Mouse (Mus musculus) testis, adult 2 months (tissue): ENCODE results near the gene Atrnl1. TPM values are rescaled to one million over a fixed set of nuclear protein-coding genes. Genes with fewer than 3 reads are reported as not detected.

Source experiments
- H3K27ac ChIP-seq: fragments of 200-500 bp; 2 replicates; pipeline ENCODE4 v1.5.1; 2012; ENCODE audit warnings: low read depth, low read length; ENCODE audit not compliant: control insufficient read depth, insufficient read depth
- H3K27me3 ChIP-seq: fragments of 200-500 bp; 2 replicates; pipeline ENCODE4 v1.6.1; 2012; ENCODE audit warnings: mild to moderate bottlenecking, low read length, moderate library complexity; ENCODE audit not compliant: control insufficient read depth, insufficient read depth
- H3K36me3 ChIP-seq: fragments of 200-500 bp; 2 replicates; pipeline ENCODE4 v1.6.1; 2012; ENCODE audit warnings: mild to moderate bottlenecking, low read length; ENCODE audit not compliant: control insufficient read depth, insufficient read depth
- H3K4me1 ChIP-seq: fragments of 200-500 bp; 2 replicates; pipeline ENCODE4 v1.6.1; 2012; ENCODE audit warnings: low read length; ENCODE audit not compliant: control insufficient read depth, insufficient read depth
- H3K4me3 ChIP-seq: fragments of 200-500 bp; 2 replicates; pipeline ENCODE4 v1.5.1; 2012; ENCODE audit warnings: low read depth, mild to moderate bottlenecking, low read length, moderate library complexity, mixed read lengths; ENCODE audit not compliant: control insufficient read depth
- CTCF ChIP-seq: fragments of 200-500 bp; IDR thresholded peaks from 2 replicates; pipeline ENCODE4 v1.5.1; 2012; ENCODE audit warnings: low read depth, mild to moderate bottlenecking, inconsistent platforms, low read length, moderate library complexity; ENCODE audit not compliant: control insufficient read depth, insufficient read depth, insufficient replicate concordance
- POLR2A ChIP-seq: fragments of 200-500 bp; IDR thresholded peaks from 2 replicates; pipeline ENCODE4 v1.6.1; 2012; ENCODE audit warnings: low read depth, mild to moderate bottlenecking, inconsistent platforms, low read length, moderate library complexity; ENCODE audit not compliant: control insufficient read depth
- polyA plus RNA-seq: library from polyadenylated mRNA; depleted of rRNA; stranded (reverse); fragments of >200 nt; gene quantifications from 2 replicates; pipeline ENCODE4 v1.2.3, GENCODE M21; 2012

Gene Atrnl1
- polyA plus RNA-seq, 1 experiment, result 3.8 TPM

- no peak overlapping the region for H3K27ac ChIP-seq
- no peak for TF ChIP-seq CTCF
- TF ChIP-seq POLR2A, result no peak
- H3K27me3 ChIP-seq, result no peaks in the 10 kb centered on the region
- no peaks in the 10 kb centered on the region for H3K36me3 ChIP-seq
- no peak overlapping the region for H3K4me3 ChIP-seq
- H3K4me1 ChIP-seq, result no peaks in the 10 kb centered on the region
Measured at GRCm38 (mm10) chr19:57803483-57803820, 192.6 kb downstream of the Atrnl1 start.

GRCm38 (mm10) chr19:57808363-57808762 is 197.5 kb downstream of the Atrnl1 start:
- no peaks in the 10 kb centered on the region for H3K4me1 ChIP-seq
- no peak overlapping the region for H3K27ac ChIP-seq
- H3K27me3 ChIP-seq, result no peaks in the 10 kb centered on the region
- no peaks in the 10 kb centered on the region for H3K36me3 ChIP-seq
- no peak for TF ChIP-seq POLR2A
- H3K4me3 ChIP-seq, result no peak overlapping the region

GRCm38 (mm10) chr19:57814291-57814690 is 203.5 kb downstream of the Atrnl1 start:
- Histone ChIP-seq H3K27ac (no peak overlapping the region), H3K4me3 (no peak overlapping the region), H3K36me3 (no peaks in the 10 kb centered on the region), H3K4me1 (no peaks in the 10 kb centered on the region), H3K27me3 (no peaks in the 10 kb centered on the region)
- no peak for TF ChIP-seq CTCF

GRCm38 (mm10) chr19:57816221-57816996 is 205.6 kb downstream of the Atrnl1 start:
- Histone ChIP-seq H3K4me1 (no peaks in the 10 kb centered on the region), H3K27ac (no peak overlapping the region), H3K4me3 (no peak overlapping the region), H3K36me3 (no peaks in the 10 kb centered on the region), H3K27me3 (no peaks in the 10 kb centered on the region)
- no peak for TF ChIP-seq POLR2A
- TF ChIP-seq CTCF, result peak; percentile 35; the same call in 1 of the 2 replicates

- Histone ChIP-seq H3K27me3 (no peaks in the 10 kb centered on the region), H3K36me3 (no peaks in the 10 kb centered on the region), H3K4me3 (no peak overlapping the region), H3K27ac (no peak overlapping the region), H3K4me1 (no peaks in the 10 kb centered on the region)
- TF ChIP-seq CTCF (no peak), POLR2A (no peak)
Measured at GRCm38 (mm10) chr19:57817736-57818135, 206.9 kb downstream of the Atrnl1 start.

- H3K27me3 ChIP-seq, result no peaks in the 10 kb centered on the region
- TF ChIP-seq CTCF (no peak), POLR2A (no peak)
- H3K27ac ChIP-seq, result no peak overlapping the region
- H3K4me3 ChIP-seq, result no peak overlapping the region
- no peaks in the 10 kb centered on the region for H3K36me3 ChIP-seq
- no peaks in the 10 kb centered on the region for H3K4me1 ChIP-seq
Measured at GRCm38 (mm10) chr19:57823446-57823845, 212.6 kb downstream of the Atrnl1 start.

GRCm38 (mm10) chr19:57825271-57826207 is 214.7 kb downstream of the Atrnl1 start:
- H3K4me3 ChIP-seq, result no peak overlapping the region
- H3K27me3 ChIP-seq, result no peaks in the 10 kb centered on the region
- H3K4me1 ChIP-seq, result no peaks in the 10 kb centered on the region
- H3K36me3 ChIP-seq, result no peaks in the 10 kb centered on the region
- peak overlapping the region; percentile 29; the same call in 1 of the 2 replicates for H3K27ac ChIP-seq
- TF ChIP-seq POLR2A (no peak), CTCF (peak; percentile 27; the same call in 1 of the 2 replicates)
